Mouse (Mus musculus) spleen, postnatal 4 days (tissue): Measurements from ENCODE around the gene Sh3bgr.

Experiments used
- DNase-seq, 2 experiments: peaks; one replicate each; pipeline ENCODE4 v3.0.0; 2022; ENCODE audit warnings: low spot score in 2 of 2

The Sh3bgr gene

DNA sequence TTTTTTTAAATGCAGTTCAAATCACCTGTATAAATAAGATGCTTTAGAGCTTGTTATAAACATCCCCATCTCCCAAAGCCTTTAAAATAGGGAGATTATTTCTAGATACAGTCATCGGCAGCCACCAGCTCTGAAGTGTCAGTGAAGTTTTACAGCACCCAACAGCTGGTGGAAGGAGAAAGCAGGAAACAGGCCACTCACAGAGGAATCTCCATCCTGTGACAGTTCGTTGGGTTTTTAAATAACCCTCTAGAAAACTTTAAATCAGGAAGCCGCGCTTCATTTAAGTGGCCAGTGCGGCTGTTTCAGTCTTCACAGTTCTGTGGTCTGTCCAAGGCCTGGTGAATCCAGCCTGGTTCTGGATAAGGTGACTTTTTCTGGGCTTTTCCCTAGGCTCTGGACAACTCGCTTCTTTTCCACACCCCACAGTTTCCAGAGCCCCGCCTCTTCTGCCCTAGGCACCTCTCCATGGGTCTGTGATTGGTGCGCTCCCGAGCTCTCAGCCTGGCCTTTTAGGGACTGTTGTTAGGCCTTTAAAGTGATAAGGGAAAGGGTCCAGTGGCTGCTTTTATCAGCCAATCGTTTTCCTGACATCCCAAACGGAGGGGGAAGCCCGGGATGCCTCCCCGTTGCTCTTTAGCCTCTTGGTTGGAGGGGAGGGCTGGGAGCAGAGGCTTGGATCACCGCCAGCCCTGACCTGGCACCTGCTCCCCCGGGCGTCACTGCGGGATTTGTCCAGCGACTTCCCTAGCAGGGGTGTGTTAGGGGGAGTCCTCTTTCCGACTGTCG, at the start of gene Sh3bgr:
TSS of gene Sh3bgr (plus strand) at position 538 of the 789 bp plus-strand sequence.
- no peak for DNase-seq

DNA sequence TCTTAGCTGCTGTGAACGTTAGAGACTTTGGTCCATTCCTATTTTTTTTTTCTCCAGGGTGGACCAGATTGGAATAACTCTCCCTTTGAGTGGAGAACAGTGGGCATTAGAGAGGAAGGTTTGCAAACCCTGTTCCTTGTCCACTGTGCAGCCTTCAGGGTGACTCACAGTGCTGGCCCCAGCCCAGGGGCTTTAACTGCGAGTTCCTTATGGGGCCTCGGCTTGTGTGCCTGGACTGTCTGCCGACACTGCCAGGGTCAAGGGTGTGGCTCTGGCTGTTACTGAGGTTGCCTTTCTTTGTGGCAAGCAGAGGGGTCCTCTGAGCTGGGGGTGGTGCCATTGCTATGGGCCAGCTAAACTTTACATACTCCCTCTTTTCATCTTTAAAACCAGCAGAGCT, 49.3 kb upstream of the Sh3bgr start:
- DNase-seq, result no peak

DNA sequence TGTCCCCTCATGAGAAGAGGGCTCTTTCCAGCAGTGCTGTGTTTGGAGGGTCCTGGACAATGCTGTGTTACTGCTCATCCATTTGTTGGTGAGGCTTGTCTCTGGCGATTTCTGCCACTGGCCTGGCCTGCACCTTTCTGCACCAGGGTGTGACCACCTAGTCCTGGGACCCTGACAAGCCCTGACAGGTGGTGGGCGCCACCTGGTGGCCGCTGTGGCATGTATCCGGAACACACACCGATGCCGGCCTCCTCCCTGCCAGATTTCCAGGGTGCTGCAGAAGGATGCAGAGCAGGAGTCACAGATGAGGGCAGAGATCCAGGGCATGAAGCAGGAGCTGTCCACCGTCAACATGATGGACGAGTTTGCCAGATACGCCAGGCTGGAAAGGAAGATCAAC, 48.7 kb upstream of the Sh3bgr start:
- DNase-seq, result peak; percentile 66 to 88

DNA sequence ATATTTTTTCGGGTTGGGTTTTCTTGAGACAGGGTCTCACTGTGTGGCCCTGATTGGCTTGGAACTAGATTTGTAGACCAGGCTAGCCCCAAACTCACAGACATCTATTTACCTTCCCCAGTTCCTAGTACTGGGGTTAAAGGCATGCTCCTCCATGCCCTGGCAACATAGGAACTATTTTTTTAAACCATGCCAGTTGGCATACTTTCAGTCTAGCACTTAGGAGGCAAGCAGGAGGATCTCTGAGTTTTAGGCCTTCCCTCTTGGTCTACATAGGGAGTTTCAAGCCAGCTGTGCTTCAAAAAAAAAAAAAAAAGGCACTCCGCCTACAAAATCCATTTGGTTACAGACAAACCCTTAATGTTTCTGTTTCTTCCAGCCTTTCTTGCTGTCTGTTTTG, 45.8 kb upstream of the Sh3bgr start:
- no peak for DNase-seq

DNA sequence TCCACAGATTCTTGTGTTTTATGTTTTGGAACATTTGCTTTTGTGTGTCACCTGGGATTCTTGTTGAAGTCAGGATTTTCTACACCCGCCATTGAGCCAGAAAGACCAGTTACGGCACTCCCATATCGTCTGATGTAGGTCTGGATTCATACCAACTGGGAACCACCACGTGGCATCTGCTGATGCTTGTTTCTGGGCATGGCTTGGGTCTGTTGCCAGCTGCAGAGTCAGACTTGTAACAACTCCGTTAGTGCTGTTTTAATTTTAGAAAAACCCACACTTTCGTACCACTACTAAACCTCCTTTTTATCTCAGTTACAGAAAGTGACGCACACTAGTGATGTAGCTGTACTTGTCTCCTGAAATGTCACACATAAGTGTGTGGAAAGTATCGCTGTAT, 44.2 kb upstream of the Sh3bgr start:
- DNase-seq, result no peak

DNA sequence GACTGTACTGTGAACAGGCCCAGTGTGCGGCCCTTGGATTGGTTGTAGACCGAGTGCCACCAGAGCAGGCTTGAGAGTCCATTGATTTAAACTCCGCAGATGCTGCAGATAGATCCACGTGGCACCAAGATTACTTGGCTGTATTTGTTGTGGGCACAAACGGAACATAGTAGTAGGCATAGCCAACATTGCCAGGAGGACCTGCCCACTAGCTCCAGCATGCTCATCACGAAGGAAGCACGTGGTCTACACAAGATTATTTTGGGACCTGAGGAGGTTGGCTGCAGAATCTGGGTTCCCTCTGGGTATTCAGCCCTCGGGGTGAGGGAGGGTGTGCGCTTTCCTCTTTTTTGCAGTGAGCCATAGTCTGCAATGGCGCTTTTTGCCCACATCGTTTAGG, 43.1 kb upstream of the Sh3bgr start:
- DNase-seq, result no peak

DNA sequence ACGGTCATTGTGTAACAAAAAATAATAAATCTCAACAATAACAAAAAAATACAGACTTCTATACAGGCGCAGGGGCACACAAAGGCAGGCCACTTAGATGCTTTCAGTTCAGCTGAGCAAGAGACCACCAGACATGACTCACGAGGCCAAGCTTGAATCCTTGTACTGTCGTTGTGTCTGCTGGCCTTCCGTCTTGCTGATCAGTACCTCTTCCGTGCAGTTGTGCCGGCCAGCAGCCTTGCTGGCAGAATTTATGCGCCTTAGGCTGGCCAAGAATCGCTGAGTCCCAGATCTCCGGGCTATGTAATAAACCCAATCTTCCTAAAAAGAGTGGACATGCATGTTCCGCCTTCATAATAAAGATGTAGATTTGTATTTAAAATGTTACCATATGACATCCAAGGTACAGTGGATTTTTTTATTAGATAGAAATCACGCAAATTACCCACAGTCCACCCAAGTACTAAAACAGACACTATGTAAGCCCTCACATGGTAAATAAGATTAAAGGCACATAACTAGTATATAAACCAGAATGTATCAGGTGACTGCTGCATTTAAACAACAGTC, 41.7 kb upstream of the Sh3bgr start:
- no peak for DNase-seq

DNA sequence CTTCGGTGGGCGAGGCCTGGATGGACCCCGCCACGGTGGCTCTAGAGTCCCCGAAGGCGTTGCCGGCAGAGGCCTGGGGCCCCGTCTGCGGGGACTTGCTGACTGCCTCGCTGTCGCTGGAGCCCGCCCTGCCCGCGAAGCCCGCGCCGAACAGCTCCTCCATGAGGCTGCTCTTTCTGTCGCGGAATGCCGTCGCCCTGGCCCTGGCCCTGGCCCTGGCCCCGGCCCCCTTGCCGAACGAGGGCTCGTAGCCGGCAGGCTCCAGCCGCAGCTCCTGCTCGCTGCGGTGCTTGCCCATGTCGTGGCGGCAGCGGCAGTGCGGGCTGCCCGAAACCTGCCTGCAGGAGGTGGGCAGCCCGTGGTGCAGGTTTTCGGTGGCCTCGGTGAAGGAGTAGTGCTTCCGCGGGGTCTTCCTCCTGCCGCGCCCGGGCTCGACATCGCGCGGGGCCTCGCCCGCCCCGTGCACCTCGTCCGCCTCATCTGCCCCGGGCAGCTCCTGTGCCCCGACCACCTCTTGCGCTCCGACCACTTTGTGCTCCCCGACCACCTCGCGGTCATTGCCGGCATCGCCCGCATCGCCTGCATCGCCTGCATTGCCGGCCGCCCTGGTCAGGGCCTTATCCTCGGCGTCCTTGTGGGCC, 41.0 kb upstream of the Sh3bgr start:
- peak; percentile 35 to 76 for DNase-seq

DNA sequence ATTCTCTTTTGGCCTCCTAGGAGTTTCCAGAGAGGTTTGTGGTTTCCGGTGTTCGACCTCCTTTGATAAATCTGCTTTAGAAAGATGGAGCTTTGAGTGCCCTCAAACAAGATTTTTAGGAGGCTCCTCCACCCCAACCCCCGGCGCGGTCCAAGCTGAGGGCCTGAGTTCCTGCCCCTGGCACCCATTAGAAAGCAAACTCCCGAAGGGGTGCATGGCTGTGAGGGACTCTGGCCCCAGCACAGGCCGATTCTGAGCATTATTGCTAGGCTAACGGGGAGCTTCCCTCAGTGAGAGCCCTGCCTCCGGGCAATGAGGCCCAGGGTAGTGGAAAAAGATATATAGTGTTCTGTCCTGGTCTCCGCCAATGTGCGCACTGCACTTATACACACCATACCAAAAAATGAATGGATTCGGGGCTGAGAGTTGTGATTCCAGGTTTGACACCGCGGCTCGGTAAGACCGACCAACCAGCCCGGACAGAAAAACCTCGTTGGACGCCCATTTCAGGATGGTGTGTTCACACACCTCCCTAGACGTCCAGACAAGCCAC, 40.4 kb upstream of the Sh3bgr start:
- DNase-seq, result no peak

DNA sequence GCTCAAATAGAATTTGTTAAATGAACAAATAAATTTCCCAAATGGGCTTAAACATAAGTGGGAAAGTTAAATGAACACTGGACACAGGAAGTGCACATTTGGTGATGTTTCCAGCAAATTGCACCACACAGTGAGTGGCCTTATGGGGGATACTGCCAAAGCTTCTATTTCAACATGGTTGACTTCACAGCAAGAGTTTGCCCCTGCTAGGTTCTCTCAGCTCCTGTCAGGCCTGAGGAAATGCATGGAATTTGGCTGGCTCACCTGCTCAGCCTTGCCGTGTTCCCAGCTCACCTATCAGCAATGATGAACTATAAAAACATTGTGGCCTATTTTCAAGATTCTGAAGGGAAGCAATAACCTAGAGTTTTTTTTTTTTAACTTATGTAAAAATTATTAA, 39.3 kb upstream of the Sh3bgr start:
- DNase-seq, result no peak

DNA sequence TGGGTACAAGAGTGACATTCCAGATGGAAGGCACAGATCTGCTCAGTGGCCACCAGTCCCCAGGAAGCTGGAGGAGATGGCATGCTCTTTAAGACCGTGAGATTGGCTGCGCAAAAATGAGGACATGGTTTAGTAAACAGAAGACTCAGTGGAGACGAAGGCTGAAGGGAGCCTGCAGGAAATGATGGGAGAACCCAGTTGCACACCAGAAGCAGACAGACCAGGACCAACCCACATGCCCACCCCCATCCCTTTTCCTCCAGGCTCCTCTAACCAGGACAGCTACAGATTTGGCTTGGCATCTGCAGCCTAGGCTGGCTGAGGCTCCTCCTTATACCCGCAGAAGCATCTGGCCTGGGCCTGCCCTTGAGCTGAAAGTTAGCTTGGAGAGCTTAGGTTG, 38.9 kb upstream of the Sh3bgr start:
- no peak for DNase-seq

DNA sequence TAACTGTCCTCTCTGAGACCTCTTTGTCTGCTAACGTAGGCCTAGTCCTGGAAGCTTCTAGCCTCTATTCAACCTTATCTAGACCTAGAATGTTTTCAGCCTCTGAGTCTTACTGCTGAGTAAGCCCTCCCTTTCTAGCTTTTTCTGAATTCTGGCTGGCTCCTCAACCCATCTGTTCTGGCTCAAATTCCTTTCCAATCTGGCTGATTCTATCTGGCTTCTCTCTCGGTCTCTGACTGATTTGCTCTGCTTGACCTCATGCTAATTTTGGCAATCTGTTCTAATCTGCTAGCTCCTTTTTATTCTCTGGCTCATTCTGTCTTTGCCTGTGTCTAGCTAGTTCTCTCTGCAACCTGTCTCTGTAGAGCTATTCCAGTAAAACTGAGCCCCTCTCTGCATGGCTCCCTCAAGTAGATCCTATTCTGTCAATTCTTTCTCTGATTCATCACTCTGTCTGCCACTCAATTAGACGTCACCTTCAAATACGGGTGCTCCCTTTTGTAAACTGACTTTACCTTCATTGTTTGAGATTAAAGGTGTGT, 34.5 kb upstream of the Sh3bgr start:
- no peak for DNase-seq

DNA sequence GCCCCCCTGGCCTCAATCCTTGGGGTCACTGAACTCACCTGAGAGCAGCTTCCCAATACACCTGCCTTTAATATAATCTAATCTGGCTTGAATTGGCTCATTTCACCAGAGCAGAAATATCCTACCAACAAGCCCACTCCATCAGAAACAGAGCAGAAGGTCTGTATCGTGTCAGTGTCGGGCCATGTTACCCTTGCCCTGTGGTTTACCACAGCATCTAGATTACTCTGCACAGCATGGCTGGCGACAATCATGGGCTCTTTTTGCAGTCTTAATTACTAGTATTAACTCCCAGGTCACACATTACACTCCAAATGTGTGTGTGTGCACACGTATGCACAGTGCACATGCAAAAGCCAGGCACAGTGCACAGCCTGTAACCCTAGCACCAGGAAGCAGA, 31.4 kb upstream of the Sh3bgr start:
- DNase-seq, result no peak

DNA sequence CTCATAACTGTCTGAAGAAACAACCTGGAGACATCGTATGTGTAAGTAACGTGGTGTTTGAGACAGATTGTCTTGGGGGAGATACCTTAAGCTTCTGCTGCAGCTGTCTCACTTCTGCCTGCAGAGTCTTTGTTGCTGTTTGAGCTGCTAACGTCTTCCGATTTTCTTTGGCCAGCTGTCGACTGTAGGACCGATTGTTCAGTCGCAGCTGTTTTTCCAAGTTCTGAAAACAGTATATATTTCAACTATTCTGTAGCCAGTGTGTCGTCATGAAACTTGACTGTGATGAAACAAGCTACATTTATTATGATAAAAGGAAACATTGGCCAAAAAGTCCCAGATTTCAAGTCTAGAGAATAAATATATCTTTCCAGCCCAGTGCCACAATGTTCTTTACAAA, 26.6 kb upstream of the Sh3bgr start:
- no peak for DNase-seq

DNA sequence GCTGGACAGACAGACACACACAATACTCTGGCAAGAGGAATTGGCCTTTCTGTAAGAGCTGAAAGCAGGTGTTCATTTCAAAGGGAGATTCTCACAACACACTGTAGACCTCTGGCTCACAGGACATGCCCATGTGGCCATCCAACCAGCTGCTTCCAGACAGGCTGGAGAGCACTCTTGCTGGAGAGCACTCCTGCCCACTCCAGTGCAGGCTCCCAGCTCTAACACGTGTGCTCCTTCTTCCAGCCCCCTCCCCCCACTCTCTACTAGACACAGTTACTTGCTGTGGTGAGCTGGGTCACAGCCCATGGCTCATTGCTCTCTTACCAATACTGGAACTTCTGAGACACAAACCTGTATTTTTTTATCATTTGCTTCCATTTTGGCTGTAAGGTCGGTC, 24.9 kb upstream of the Sh3bgr start:
- DNase-seq, result no peak

DNA sequence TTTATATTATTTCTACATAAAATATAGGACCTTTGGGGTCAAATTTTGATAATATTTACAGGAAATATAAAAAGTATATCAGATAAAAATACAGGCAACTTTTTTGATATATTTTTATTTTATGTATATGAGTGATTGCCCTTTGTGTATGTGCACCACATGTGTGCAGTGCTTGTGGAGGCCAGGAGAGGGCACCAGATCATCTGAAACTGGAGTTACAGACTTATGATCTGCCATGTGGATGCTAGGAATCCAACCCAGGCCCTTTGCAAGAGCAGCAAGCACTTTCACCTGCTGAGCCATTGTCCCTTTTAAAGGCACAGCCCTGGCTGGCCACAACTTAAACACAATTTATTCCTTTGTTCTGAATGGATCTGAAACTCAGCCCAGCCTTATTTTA, 21.1 kb upstream of the Sh3bgr start:
- no peak for DNase-seq

DNA sequence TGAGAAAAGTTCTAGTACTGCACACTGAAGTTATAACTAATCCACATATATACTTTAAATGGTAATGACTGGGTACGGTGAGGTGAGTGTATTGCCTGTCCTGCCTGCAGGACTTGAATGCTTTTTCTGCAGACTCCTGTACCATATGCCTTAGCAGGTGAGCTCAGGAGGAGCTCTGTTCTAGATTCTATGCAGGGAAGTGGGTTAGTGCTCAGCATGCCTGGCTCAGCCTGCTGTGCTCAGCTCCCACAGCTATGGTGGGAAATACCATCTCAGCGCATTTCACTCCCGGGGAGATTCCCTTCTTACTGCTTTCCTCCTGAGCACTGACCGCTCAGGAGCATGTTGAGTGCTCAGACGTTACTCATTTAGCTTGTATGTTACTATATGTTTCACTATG, 12.6 kb upstream of the Sh3bgr start:
- DNase-seq, result no peak

DNA sequence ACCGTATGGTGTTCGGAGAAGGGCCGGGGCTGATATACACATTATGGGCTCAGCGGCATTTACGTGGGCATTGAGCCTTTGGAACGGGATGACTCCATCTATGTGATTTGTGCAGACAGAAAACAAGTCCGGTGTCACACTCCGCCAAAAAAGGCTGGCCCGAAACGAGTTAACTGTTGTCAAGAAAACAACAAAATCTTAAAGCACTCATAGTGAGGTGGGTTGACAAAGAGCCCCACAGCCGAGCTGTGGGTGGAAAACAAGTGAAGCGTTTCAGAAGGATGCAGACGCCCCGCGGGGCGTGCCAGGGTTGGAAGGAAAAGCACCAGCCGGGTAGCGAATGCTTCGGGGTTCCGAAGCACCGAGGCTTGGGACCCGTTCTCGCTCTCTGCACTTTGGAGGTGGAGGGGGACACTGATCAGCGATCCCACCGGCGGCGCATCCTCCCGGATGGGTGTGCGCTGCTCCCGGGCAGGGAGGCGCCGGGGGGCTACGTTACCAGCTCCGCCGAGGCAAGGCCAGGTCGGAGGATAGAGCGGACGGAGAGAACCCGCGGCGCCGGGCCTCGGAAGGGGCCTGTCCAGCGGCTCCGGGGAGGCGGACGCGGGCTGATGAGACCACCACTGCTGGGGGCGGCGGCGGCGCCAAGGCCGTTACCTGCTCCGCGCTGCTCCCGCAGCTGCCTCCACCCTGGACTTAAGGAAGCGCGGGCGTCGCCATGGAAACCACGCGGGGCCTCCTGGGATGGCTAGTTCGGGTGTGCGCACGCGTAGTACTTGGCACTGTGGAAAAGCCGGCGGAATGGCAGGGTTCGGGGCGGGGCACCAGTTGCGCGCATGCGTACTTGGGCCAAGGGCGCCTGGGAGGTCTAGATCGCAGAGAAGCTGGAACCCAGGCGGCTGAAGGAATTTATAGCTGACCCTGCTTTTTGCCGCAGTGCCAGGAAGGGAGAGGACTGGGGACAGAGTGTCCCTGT, 8.4 kb upstream of the Sh3bgr start, which contains the start of gene Lca5l:
TSS of gene Lca5l (minus strand) at position 741 of the 976 bp plus-strand sequence.
- DNase-seq, result peak; percentile 92 to 96

DNA sequence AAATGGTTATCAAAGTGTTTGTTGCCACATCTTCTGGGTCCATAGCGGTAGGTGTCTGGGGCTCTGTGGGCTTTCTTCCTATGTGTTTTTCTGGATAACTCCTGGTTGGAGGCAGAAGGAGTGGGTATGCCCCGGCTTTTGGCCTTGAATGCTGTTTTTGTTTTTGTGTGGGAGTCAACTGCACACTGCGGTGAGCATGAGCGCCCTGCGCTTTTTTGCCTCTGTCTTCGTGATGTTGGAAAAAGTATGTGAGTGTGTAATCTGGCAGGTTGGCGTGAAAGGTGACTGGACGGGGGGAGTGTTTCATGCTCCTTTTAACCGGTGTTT, 415 bp downstream of the Sh3bgr start:
- DNase-seq, result no peak

DNA sequence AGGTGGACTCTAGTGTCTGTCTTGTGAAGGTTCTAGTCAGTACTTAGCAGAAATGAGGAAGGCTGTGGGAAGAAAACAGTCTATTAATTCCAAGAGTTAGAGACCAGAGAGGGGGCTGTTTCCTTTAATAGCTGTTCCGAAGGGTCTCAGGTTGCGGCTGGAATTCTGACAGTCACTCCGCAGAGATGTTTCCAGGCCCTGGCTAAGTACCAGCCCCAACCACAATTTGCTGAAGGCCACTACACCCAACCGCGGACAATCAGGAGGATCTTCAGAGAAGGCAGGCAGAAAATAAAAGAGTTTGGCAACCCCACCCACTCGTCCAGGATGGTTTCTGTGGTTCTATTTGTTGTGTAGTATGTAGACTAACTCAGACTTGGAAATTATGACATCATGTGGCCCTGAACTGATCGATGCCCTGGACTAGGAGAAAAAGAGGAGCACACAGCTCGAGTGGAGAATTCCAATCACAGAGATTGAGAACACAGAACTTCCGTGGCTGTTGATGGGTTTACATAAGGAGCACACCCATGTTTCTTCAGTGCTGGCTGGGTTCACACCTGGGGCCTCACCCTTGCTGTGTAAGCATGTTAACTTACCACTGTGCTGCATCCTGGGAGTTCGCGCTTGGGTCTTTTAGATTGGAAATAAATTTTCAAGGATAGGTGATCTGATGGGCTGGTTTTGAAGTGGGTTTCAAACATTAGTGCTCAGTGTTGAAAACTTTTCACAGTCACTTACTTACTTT, 1.4 kb downstream of the Sh3bgr start:
- no peak for DNase-seq

DNA sequence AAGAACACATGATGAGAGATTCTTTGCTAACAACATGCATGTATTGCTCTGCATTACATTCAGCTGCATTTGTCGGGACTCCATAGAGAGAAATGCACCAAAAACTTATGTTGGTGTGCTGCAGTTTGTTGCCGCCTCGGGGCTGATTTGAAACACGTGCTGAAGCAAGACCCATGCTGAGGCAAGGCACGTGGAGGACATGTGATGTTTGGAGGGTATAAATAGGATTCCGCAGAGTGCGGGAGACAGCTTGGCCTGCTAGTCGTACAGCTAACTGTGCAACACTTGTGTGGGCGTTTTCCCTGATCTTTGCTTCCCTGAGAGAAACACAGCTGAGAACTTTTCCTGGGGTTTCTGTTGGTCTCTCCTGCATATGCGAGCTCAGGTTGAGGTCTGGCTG, 9.5 kb downstream of the Sh3bgr start:
- DNase-seq, result no peak
